Mouse (Mus musculus): ENCODE measurements around the gene Utp4. TPM values are rescaled to one million over a fixed set of nuclear protein-coding genes. Genes with fewer than 3 reads are reported as not detected.

Utp4 gene
- total and polyA plus RNA-seq, 3 experiments, result 80.6 to 202 (median 156) TPM

Other genes with a start within 250 kb of the Utp4 start
- 4.3 and 4.5 TPM in 2 replicates for gene Tango6, start 210.6 kb upstream of the Utp4 start, total RNA-seq (2012; rRNA removed)
- 2.1 and 2.9 TPM in 2 replicates for gene Tango6, start 210.6 kb upstream of the Utp4 start, total RNA-seq (2014; rRNA removed)
- 5.6 and 6.4 TPM in 2 replicates for gene Tango6, start 210.6 kb upstream of the Utp4 start, polyA plus RNA-seq (2012; ENCODE audit: insufficient read length, low read depth)
- 3.7 and 4.7 TPM in 2 replicates for gene Has3, start 23.4 kb upstream of the Utp4 start, total RNA-seq (2012; rRNA removed)
- gene Has3, start 23.4 kb upstream of the Utp4 start, total RNA-seq (2014; rRNA removed), result 0.07 TPM in 1 of 2 replicates, not detected in the other
- gene Has3, start 23.4 kb upstream of the Utp4 start, polyA plus RNA-seq (2012; ENCODE audit: insufficient read length, low read depth), result 0.29 and 0.31 TPM in 2 replicates
- 2.1 and 2.3 TPM in 2 replicates for gene Sntb2, start 42.1 kb downstream of the Utp4 start, total RNA-seq (2012; rRNA removed)
- 0.86 and 1.4 TPM in 2 replicates for gene Sntb2, start 42.1 kb downstream of the Utp4 start, total RNA-seq (2014; rRNA removed)
- 0.95 and 1.3 TPM in 2 replicates for gene Sntb2, start 42.1 kb downstream of the Utp4 start, polyA plus RNA-seq (2012; ENCODE audit: insufficient read length, low read depth)
- gene Vps4a, start 137.6 kb downstream of the Utp4 start, total RNA-seq (2012; rRNA removed), result 26.9 and 28.6 TPM in 2 replicates
- gene Vps4a, start 137.6 kb downstream of the Utp4 start, total RNA-seq (2014; rRNA removed), result 30.8 and 31.4 TPM in 2 replicates
- gene Vps4a, start 137.6 kb downstream of the Utp4 start, polyA plus RNA-seq (2012; ENCODE audit: insufficient read length, low read depth), result 26.3 and 27.1 TPM in 2 replicates
- gene Pdf, start 155.0 kb downstream of the Utp4 start, total RNA-seq (2012; rRNA removed), result 34.6 and 43.7 TPM in 2 replicates
- 49.4 and 50.2 TPM in 2 replicates for gene Pdf, start 155.0 kb downstream of the Utp4 start, total RNA-seq (2014; rRNA removed)
- gene Pdf, start 155.0 kb downstream of the Utp4 start, polyA plus RNA-seq (2012; ENCODE audit: insufficient read length, low read depth), result 36.8 and 38.9 TPM in 2 replicates
- 24.2 and 30.7 TPM in 2 replicates for gene Cog8, start 163.1 kb downstream of the Utp4 start, total RNA-seq (2012; rRNA removed)
- gene Cog8, start 163.1 kb downstream of the Utp4 start, total RNA-seq (2014; rRNA removed), result 35.6 and 39.3 TPM in 2 replicates
- gene Cog8, start 163.1 kb downstream of the Utp4 start, polyA plus RNA-seq (2012; ENCODE audit: insufficient read length, low read depth), result 31.5 and 35.3 TPM in 2 replicates
- gene Nip7, start 163.2 kb downstream of the Utp4 start, total RNA-seq (2012; rRNA removed), result 166 and 205 TPM in 2 replicates
- 210 and 226 TPM in 2 replicates for gene Nip7, start 163.2 kb downstream of the Utp4 start, total RNA-seq (2014; rRNA removed)
- 231 and 233 TPM in 2 replicates for gene Nip7, start 163.2 kb downstream of the Utp4 start, polyA plus RNA-seq (2012; ENCODE audit: insufficient read length, low read depth)
- 0.55 TPM in 1 of 2 replicates, not detected in the other for gene Tmed6, start 172.0 kb downstream of the Utp4 start, total RNA-seq (2012; rRNA removed)
- gene Tmed6, start 172.0 kb downstream of the Utp4 start, total RNA-seq (2014; rRNA removed), result 0.97 and 1.1 TPM in 2 replicates
- gene Tmed6, start 172.0 kb downstream of the Utp4 start, polyA plus RNA-seq (2012; ENCODE audit: insufficient read length, low read depth), result 0.36 and 0.48 TPM in 2 replicates
- gene Terf2, start 202.9 kb downstream of the Utp4 start, total RNA-seq (2012; rRNA removed), result 12.5 and 14.5 TPM in 2 replicates
- gene Terf2, start 202.9 kb downstream of the Utp4 start, total RNA-seq (2014; rRNA removed), result 18.3 and 21.0 TPM in 2 replicates
- 33.2 and 33.7 TPM in 2 replicates for gene Terf2, start 202.9 kb downstream of the Utp4 start, polyA plus RNA-seq (2012; ENCODE audit: insufficient read length, low read depth)

Measured in CH12.LX (cell line).